Mouse (Mus musculus) megakaryocyte, embryonic 14.5 days (primary cell): ENCODE data around the gene Ttll9.

ENCODE experiments used
- FLI1 ChIP-seq: IDR thresholded peaks from 2 replicates; pipeline ENCODE4 v1.6.1; 2012; ENCODE audit warnings: low read length, inconsistent platforms, mixed read lengths
- GATA1 ChIP-seq: IDR thresholded peaks from 3 replicates; pipeline ENCODE4 v1.6.1; 2012; ENCODE audit warnings: mixed read lengths, low read length, inconsistent platforms, borderline replicate concordance

DNA sequence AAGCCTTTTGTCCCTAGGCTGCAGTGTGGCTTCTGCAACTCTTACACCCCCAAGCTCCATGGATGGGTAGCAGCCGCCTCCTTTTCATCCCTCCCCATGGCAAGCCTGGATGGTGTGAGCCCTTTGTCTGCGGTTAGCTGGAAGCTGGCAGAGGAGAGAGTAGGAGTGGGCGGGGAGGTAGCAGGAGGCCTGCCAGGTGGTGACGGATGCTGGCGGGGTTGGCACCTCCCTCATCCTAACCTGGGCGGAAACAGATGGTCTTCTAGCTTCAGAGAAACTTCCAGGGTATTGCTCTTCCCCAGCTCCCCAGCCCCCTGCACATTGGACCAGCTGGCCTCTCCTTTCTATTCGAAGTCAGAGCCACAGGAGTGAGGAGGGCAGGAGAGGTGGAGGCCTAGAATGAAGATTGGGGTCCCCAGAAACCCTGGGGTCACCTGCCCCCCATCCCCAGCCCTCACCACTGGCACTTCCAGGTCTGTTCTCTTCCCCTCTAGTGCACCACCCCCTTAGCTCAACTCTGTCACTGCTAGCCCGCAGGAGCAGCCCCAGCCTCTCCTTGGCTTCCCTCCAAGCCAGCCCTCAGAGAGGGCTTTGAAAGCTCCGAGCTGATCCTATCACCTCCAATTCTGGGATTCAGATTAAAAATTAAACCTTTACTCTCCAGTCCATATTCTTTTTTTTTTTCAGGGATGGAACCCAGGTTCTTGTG, 87.2 kb downstream of the Ttll9 start:
- no peak for TF ChIP-seq GATA1
- no peak for TF ChIP-seq FLI1
